Mouse (Mus musculus) liver, adult 2 months (tissue): ENCODE results near the gene Trpm1.

ENCODE experiments used
- CTCF ChIP-seq: fragments of 200-500 bp; IDR thresholded peaks from 2 replicates; pipeline ENCODE4 v1.5.1; 2011; ENCODE audit warnings: low read depth, low read length, control low read depth
- POLR2A ChIP-seq: fragments of 200-500 bp; IDR thresholded peaks from 2 replicates; pipeline ENCODE4 v1.6.1; 2011; ENCODE audit warnings: low read length, control low read depth; ENCODE audit not compliant: insufficient read depth; ENCODE audit errors: extremely low read depth

DNA sequence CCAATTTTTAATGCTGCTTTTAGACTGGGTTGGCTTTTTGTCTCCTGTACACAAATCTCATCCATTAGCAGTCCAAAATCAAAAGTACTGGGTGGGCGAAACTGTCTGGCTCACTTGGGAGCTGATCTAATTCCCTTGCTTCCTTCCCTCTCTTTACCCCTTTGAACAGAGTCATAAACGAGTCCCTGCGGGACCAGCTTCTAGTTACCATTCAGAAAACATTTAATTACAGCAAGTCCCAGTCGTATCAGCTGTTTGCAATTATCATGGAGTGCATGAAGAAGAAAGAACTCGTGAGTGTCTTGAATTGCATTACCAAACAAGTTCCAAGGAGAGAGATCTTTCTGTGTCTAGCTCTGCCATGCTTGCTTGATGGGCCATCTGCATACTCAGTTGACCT lies 55.1 kb downstream of the Trpm1 start:
- TF ChIP-seq CTCF (no peak), POLR2A (no peak)
